Mouse (Mus musculus): Measurements from ENCODE around the gene Abr. TPM values are rescaled to one million over a fixed set of nuclear protein-coding genes. Genes with fewer than 3 reads are reported as not detected.

The Abr gene
- polyA plus RNA-seq, 1 experiment from 2014 or later: 32.3 TPM

GRCm38 (mm10) chr11:76413202-76413601 is 208.9 kb downstream of the Abr start:
- Histone ChIP-seq H3K4me3 (ENCODE audit: low read depth, low read length) (no peak overlapping the region), H3K4me1 (ENCODE audit: control insufficient read depth, insufficient read depth, low read length) (no peaks in the 10 kb centered on the region), H3K9ac (replicated peaks; ENCODE audit: low read length) (no peak overlapping the region), H3K4me2 (ENCODE audit: low read depth, low read length) (no peak overlapping the region), H3K9me3 (replicated peaks; ENCODE audit: control insufficient read depth, low read length) (no peaks in the 10 kb centered on the region), H3K27ac (replicated peaks; ENCODE audit: low read depth, low read length) (no peak overlapping the region), H3K27me3 (ENCODE audit: control insufficient read depth, insufficient read depth, low read length) (no peaks in the 10 kb centered on the region), H3K36me3 (replicated peaks; ENCODE audit: control insufficient read depth, insufficient read depth, low read depth, low read length) (peaks cover 6% of the 10 kb centered on the region)
- WGBS: 91% methylated on average over 4 of the region's 4 CpGs
- DNase-seq (ENCODE audit: low spot score): no peak
- no peak for ATAC-seq (replicated peaks; ENCODE audit: insufficient number of reproducible peaks, low FRiP score, low TSS enrichment, low read depth)

GRCm38 (mm10) chr11:76410826-76411225 is 211.3 kb downstream of the Abr start:
- Histone ChIP-seq H3K27ac (replicated peaks; ENCODE audit: low read depth, low read length) (no peak overlapping the region), H3K4me3 (ENCODE audit: low read depth, low read length) (no peak overlapping the region), H3K4me1 (ENCODE audit: control insufficient read depth, insufficient read depth, low read length) (no peaks in the 10 kb centered on the region), H3K36me3 (replicated peaks; ENCODE audit: control insufficient read depth, insufficient read depth, low read depth, low read length) (peaks cover 6% of the 10 kb centered on the region), H3K9me3 (replicated peaks; ENCODE audit: control insufficient read depth, low read length) (no peaks in the 10 kb centered on the region), H3K27me3 (ENCODE audit: control insufficient read depth, insufficient read depth, low read length) (no peaks in the 10 kb centered on the region), H3K4me2 (ENCODE audit: low read depth, low read length) (no peak overlapping the region), H3K9ac (replicated peaks; ENCODE audit: low read length) (no peak overlapping the region)
- no peak for ATAC-seq (replicated peaks; ENCODE audit: insufficient number of reproducible peaks, low FRiP score, low TSS enrichment, low read depth)
- WGBS: 75% methylated on average over 12 of the region's 12 CpGs
- peak; percentile 77 for DNase-seq (ENCODE audit: low spot score)

- peak within 1 kb of the TSS; percentile 91 for H3K4me3 ChIP-seq (ENCODE audit: low read depth, low read length)
- H3K4me2 ChIP-seq (ENCODE audit: low read depth, low read length): peak within 1 kb of the TSS; percentile 67
- DNase-seq (ENCODE audit: low spot score) (peak; percentile 99), ATAC-seq (replicated peaks; ENCODE audit: insufficient number of reproducible peaks, low FRiP score, low TSS enrichment, low read depth) (peak; percentile 91)
- H3K9ac ChIP-seq (replicated peaks; ENCODE audit: low read length): peak within 1 kb of the TSS; percentile 93
- H3K4me1 ChIP-seq (ENCODE audit: control insufficient read depth, insufficient read depth, low read length): no peaks in the 10 kb centered on the region
- peak within 1 kb of the TSS; percentile 57 for H3K27ac ChIP-seq (replicated peaks; ENCODE audit: low read depth, low read length)
- H3K27me3 ChIP-seq (ENCODE audit: control insufficient read depth, insufficient read depth, low read length): no peaks in the 10 kb centered on the region
- H3K36me3 ChIP-seq (replicated peaks; ENCODE audit: control insufficient read depth, insufficient read depth, low read depth, low read length): no peaks in the 10 kb centered on the region
- no peaks in the 10 kb centered on the region for H3K9me3 ChIP-seq (replicated peaks; ENCODE audit: control insufficient read depth, low read length)
- under 1% methylated on average over 46 of the region's 46 CpGs for WGBS
These were observed 215.2 kb downstream of the Abr start, which contains the start of gene Timm22 for GRCm38 (mm10) chr11:76406702-76407583. Gene Timm22, plus strand, starts transcription at chr11:76406952.

- no peak overlapping the region for H3K9ac ChIP-seq (replicated peaks; ENCODE audit: low read length)
- WGBS: 84% methylated on average over 5 of the region's 5 CpGs
- no peaks in the 10 kb centered on the region for H3K27me3 ChIP-seq (ENCODE audit: control insufficient read depth, insufficient read depth, low read length)
- H3K9me3 ChIP-seq (replicated peaks; ENCODE audit: control insufficient read depth, low read length): no peaks in the 10 kb centered on the region
- DNase-seq (ENCODE audit: low spot score) (no peak), ATAC-seq (replicated peaks; ENCODE audit: insufficient number of reproducible peaks, low FRiP score, low TSS enrichment, low read depth) (no peak)
- H3K36me3 ChIP-seq (replicated peaks; ENCODE audit: control insufficient read depth, insufficient read depth, low read depth, low read length): no peaks in the 10 kb centered on the region
- no peaks in the 10 kb centered on the region for H3K4me1 ChIP-seq (ENCODE audit: control insufficient read depth, insufficient read depth, low read length)
- no peak overlapping the region for H3K27ac ChIP-seq (replicated peaks; ENCODE audit: low read depth, low read length)
- H3K4me3 ChIP-seq (ENCODE audit: low read depth, low read length): no peak overlapping the region
- H3K4me2 ChIP-seq (ENCODE audit: low read depth, low read length): no peak overlapping the region
These were observed 216.4 kb downstream of the Abr start for GRCm38 (mm10) chr11:76405626-76406264.

- 58% methylated on average over 4 of the region's 4 CpGs for WGBS
- no peak overlapping the region for H3K27ac ChIP-seq (replicated peaks; ENCODE audit: low read depth, low read length)
- H3K9me3 ChIP-seq (replicated peaks; ENCODE audit: control insufficient read depth, low read length): no peaks in the 10 kb centered on the region
- ATAC-seq (replicated peaks; ENCODE audit: insufficient number of reproducible peaks, low FRiP score, low TSS enrichment, low read depth) (no peak), DNase-seq (ENCODE audit: low spot score) (no peak)
- no peak overlapping the region for H3K9ac ChIP-seq (replicated peaks; ENCODE audit: low read length)
- no peaks in the 10 kb centered on the region for H3K36me3 ChIP-seq (replicated peaks; ENCODE audit: control insufficient read depth, insufficient read depth, low read depth, low read length)
- H3K4me1 ChIP-seq (ENCODE audit: control insufficient read depth, insufficient read depth, low read length): no peaks in the 10 kb centered on the region
- H3K27me3 ChIP-seq (ENCODE audit: control insufficient read depth, insufficient read depth, low read length): no peaks in the 10 kb centered on the region
- H3K4me3 ChIP-seq (ENCODE audit: low read depth, low read length): no peak overlapping the region
- H3K4me2 ChIP-seq (ENCODE audit: low read depth, low read length): no peak overlapping the region
These were observed 217.0 kb downstream of the Abr start for GRCm38 (mm10) chr11:76405113-76405512.

- DNase-seq (ENCODE audit: low spot score) (no peak), ATAC-seq (replicated peaks; ENCODE audit: insufficient number of reproducible peaks, low FRiP score, low TSS enrichment, low read depth) (no peak)
- 72% methylated on average over 10 of the region's 10 CpGs for WGBS
- Histone ChIP-seq H3K9ac (replicated peaks; ENCODE audit: low read length) (no peak overlapping the region), H3K27ac (replicated peaks; ENCODE audit: low read depth, low read length) (no peak overlapping the region), H3K4me1 (ENCODE audit: control insufficient read depth, insufficient read depth, low read length) (no peaks in the 10 kb centered on the region), H3K4me3 (ENCODE audit: low read depth, low read length) (no peak overlapping the region), H3K4me2 (ENCODE audit: low read depth, low read length) (no peak overlapping the region), H3K36me3 (replicated peaks; ENCODE audit: control insufficient read depth, insufficient read depth, low read depth, low read length) (no peaks in the 10 kb centered on the region), H3K27me3 (ENCODE audit: control insufficient read depth, insufficient read depth, low read length) (no peaks in the 10 kb centered on the region), H3K9me3 (replicated peaks; ENCODE audit: control insufficient read depth, low read length) (no peaks in the 10 kb centered on the region)
These were observed 220.7 kb downstream of the Abr start for GRCm38 (mm10) chr11:76401398-76401797.

GRCm38 (mm10) chr11:76399587-76400330 is 222.4 kb downstream of the Abr start:
- H3K4me3 ChIP-seq (ENCODE audit: low read depth, low read length): peak overlapping the region; percentile 87
- ATAC-seq (replicated peaks; ENCODE audit: insufficient number of reproducible peaks, low FRiP score, low TSS enrichment, low read depth) (peak; percentile 15; the same call in 1 of the 2 replicates), DNase-seq (ENCODE audit: low spot score) (peak; percentile 78)
- no peaks in the 10 kb centered on the region for H3K27me3 ChIP-seq (ENCODE audit: control insufficient read depth, insufficient read depth, low read length)
- no peak overlapping the region; the same call in 1 of the 2 replicates for H3K9ac ChIP-seq (replicated peaks; ENCODE audit: low read length)
- no peaks in the 10 kb centered on the region for H3K36me3 ChIP-seq (replicated peaks; ENCODE audit: control insufficient read depth, insufficient read depth, low read depth, low read length)
- no peak overlapping the region for H3K27ac ChIP-seq (replicated peaks; ENCODE audit: low read depth, low read length)
- H3K4me1 ChIP-seq (ENCODE audit: control insufficient read depth, insufficient read depth, low read length): no peaks in the 10 kb centered on the region
- H3K9me3 ChIP-seq (replicated peaks; ENCODE audit: control insufficient read depth, low read length): no peaks in the 10 kb centered on the region
- H3K4me2 ChIP-seq (ENCODE audit: low read depth, low read length): peak overlapping the region; percentile 57
- 8% methylated on average over 11 of the region's 11 CpGs for WGBS

Data from embryonic facial prominence, embryonic 11.5 days (tissue).